Mouse (Mus musculus): ENCODE results near the gene Usp12. TPM values are rescaled to one million over a fixed set of nuclear protein-coding genes. Genes with fewer than 3 reads are reported as not detected.

The Usp12 gene
- polyA plus RNA-seq, 1 experiment from 2014 or later = 21.0 TPM

GRCm38 (mm10) chr5:146832435-146832768, 37.6 kb upstream of the Usp12 start:
- 55% methylated on average over 7 of the region's 7 CpGs for WGBS
- Histone ChIP-seq H3K36me3 (peaks cover 31% of the 10 kb centered on the region), H3K9ac (peak overlapping the region; percentile 56), H3K4me1 (peaks cover 19% of the 10 kb centered on the region), H3K4me2 (replicated peaks) (peak overlapping the region; percentile 71), H3K4me3 (peak overlapping the region; percentile 77), H3K9me3 (replicated peaks) (no peaks in the 10 kb centered on the region), H3K27me3 (no peaks in the 10 kb centered on the region), H3K27ac (peak overlapping the region; percentile 85)
- no peak for ATAC-seq (ENCODE audit: low FRiP score)

GRCm38 (mm10) chr5:146829528-146829927, 34.7 kb upstream of the Usp12 start:
- Histone ChIP-seq H3K27me3 (no peaks in the 10 kb centered on the region), H3K4me1 (peaks cover 16% of the 10 kb centered on the region), H3K9me3 (replicated peaks) (no peaks in the 10 kb centered on the region), H3K4me2 (replicated peaks) (no peak overlapping the region), H3K27ac (no peak overlapping the region), H3K4me3 (no peak overlapping the region), H3K36me3 (peaks cover 2% of the 10 kb centered on the region), H3K9ac (no peak overlapping the region)
- ATAC-seq (ENCODE audit: low FRiP score) = no peak
- 48% methylated on average over 8 of the region's 8 CpGs for WGBS

GRCm38 (mm10) chr5:146823005-146823404, 28.2 kb upstream of the Usp12 start:
- no peaks in the 10 kb centered on the region for H3K4me1 ChIP-seq

GRCm38 (mm10) chr5:146818906-146819623, 24.3 kb upstream of the Usp12 start:
- Histone ChIP-seq H3K4me3 (no peak overlapping the region), H3K4me1 (no peaks in the 10 kb centered on the region), H3K27me3 (no peaks in the 10 kb centered on the region), H3K27ac (no peak overlapping the region), H3K36me3 (no peaks in the 10 kb centered on the region), H3K9ac (no peak overlapping the region), H3K4me2 (replicated peaks) (no peak overlapping the region), H3K9me3 (replicated peaks) (no peaks in the 10 kb centered on the region)
- ATAC-seq (ENCODE audit: low FRiP score) = no peak
- WGBS = 83% methylated on average over 8 of the region's 8 CpGs

More at GRCm38 (mm10) chr5:146823005-146823404, 28.2 kb upstream of the Usp12 start:
- Histone ChIP-seq H3K9me3 (replicated peaks) (no peaks in the 10 kb centered on the region), H3K27me3 (no peaks in the 10 kb centered on the region), H3K4me3 (no peak overlapping the region), H3K27ac (no peak overlapping the region), H3K9ac (no peak overlapping the region), H3K36me3 (no peaks in the 10 kb centered on the region), H3K4me2 (replicated peaks) (no peak overlapping the region)
- no peak for ATAC-seq (ENCODE audit: low FRiP score)
- 82% methylated on average over 5 of the region's 5 CpGs for WGBS

GRCm38 (mm10) chr5:146817583-146817982, 22.8 kb upstream of the Usp12 start:
- Histone ChIP-seq H3K27ac (no peak overlapping the region), H3K36me3 (no peaks in the 10 kb centered on the region), H3K4me1 (no peaks in the 10 kb centered on the region), H3K9ac (no peak overlapping the region), H3K27me3 (no peaks in the 10 kb centered on the region), H3K4me2 (replicated peaks) (no peak overlapping the region), H3K4me3 (no peak overlapping the region), H3K9me3 (replicated peaks) (no peaks in the 10 kb centered on the region)
- WGBS = 82% methylated on average over 8 of the region's 8 CpGs
- ATAC-seq (ENCODE audit: low FRiP score) = no peak

GRCm38 (mm10) chr5:146815394-146815793, 20.6 kb upstream of the Usp12 start:
- ATAC-seq (ENCODE audit: low FRiP score) = no peak
- Histone ChIP-seq H3K4me2 (replicated peaks) (no peak overlapping the region), H3K4me3 (no peak overlapping the region), H3K27me3 (no peaks in the 10 kb centered on the region), H3K9me3 (replicated peaks) (no peaks in the 10 kb centered on the region; the same call in 1 of the 2 replicates), H3K27ac (no peak overlapping the region), H3K9ac (no peak overlapping the region), H3K4me1 (no peaks in the 10 kb centered on the region), H3K36me3 (no peaks in the 10 kb centered on the region)
- WGBS = 86% methylated on average over 4 of the region's 4 CpGs

GRCm38 (mm10) chr5:146813421-146813820, 18.6 kb upstream of the Usp12 start:
- Histone ChIP-seq H3K27me3 (no peaks in the 10 kb centered on the region), H3K9me3 (replicated peaks) (no peaks in the 10 kb centered on the region; the same call in 1 of the 2 replicates), H3K4me1 (no peaks in the 10 kb centered on the region), H3K4me2 (replicated peaks) (no peak overlapping the region), H3K27ac (no peak overlapping the region), H3K9ac (no peak overlapping the region), H3K4me3 (no peak overlapping the region), H3K36me3 (no peaks in the 10 kb centered on the region)
- no peak for ATAC-seq (ENCODE audit: low FRiP score)
- WGBS = 83% methylated on average over 4 of the region's 4 CpGs

- WGBS = 88% methylated on average over 5 of the region's 5 CpGs
- Histone ChIP-seq H3K9me3 (replicated peaks) (no peaks in the 10 kb centered on the region; the same call in 1 of the 2 replicates), H3K36me3 (no peaks in the 10 kb centered on the region), H3K4me1 (no peaks in the 10 kb centered on the region), H3K4me3 (no peak overlapping the region), H3K9ac (no peak overlapping the region), H3K4me2 (replicated peaks) (no peak overlapping the region), H3K27me3 (no peaks in the 10 kb centered on the region), H3K27ac (no peak overlapping the region)
- no peak for ATAC-seq (ENCODE audit: low FRiP score)
These were observed 18.1 kb upstream of the Usp12 start for GRCm38 (mm10) chr5:146812866-146813265.

- WGBS = 66% methylated on average over 5 of the region's 5 CpGs
- ATAC-seq (ENCODE audit: low FRiP score) = no peak
These were observed 15.1 kb upstream of the Usp12 start for GRCm38 (mm10) chr5:146809951-146810350.

GRCm38 (mm10) chr5:146806004-146806430, 11.2 kb upstream of the Usp12 start:
- 80% methylated on average over 8 of the region's 8 CpGs for WGBS

More at GRCm38 (mm10) chr5:146809951-146810350, 15.1 kb upstream of the Usp12 start:
- Histone ChIP-seq H3K27me3 (no peaks in the 10 kb centered on the region), H3K36me3 (no peaks in the 10 kb centered on the region), H3K4me2 (replicated peaks) (no peak overlapping the region), H3K4me3 (no peak overlapping the region), H3K27ac (no peak overlapping the region), H3K4me1 (no peaks in the 10 kb centered on the region), H3K9ac (no peak overlapping the region), H3K9me3 (replicated peaks) (no peaks in the 10 kb centered on the region; the same call in 1 of the 2 replicates)

GRCm38 (mm10) chr5:146798031-146798430, 3.2 kb upstream of the Usp12 start:
- no peak for ATAC-seq (ENCODE audit: low FRiP score)
- H3K9ac ChIP-seq = no peak overlapping the region
- H3K27me3 ChIP-seq = no peaks in the 10 kb centered on the region
- no peak overlapping the region for H3K4me2 ChIP-seq (replicated peaks)
- H3K4me1 ChIP-seq = peaks cover 8% of the 10 kb centered on the region
- H3K4me3 ChIP-seq = no peak overlapping the region
- no peaks in the 10 kb centered on the region for H3K36me3 ChIP-seq
- 41% methylated on average over 9 of the region's 9 CpGs for WGBS
- H3K27ac ChIP-seq = no peak overlapping the region
- no peaks in the 10 kb centered on the region; the same call in 1 of the 2 replicates for H3K9me3 ChIP-seq (replicated peaks)

More at GRCm38 (mm10) chr5:146806004-146806430, 11.2 kb upstream of the Usp12 start:
- Histone ChIP-seq H3K9ac (no peak overlapping the region), H3K27me3 (no peaks in the 10 kb centered on the region), H3K9me3 (replicated peaks) (no peaks in the 10 kb centered on the region; the same call in 1 of the 2 replicates), H3K36me3 (no peaks in the 10 kb centered on the region), H3K4me2 (replicated peaks) (no peak overlapping the region), H3K4me1 (no peaks in the 10 kb centered on the region), H3K27ac (no peak overlapping the region), H3K4me3 (no peak overlapping the region)
- ATAC-seq (ENCODE audit: low FRiP score) = no peak

- no peak overlapping the region for H3K27ac ChIP-seq
- H3K4me3 ChIP-seq = no peak overlapping the region
- H3K4me1 ChIP-seq = peaks cover 27% of the 10 kb centered on the region
- no peak for ATAC-seq (ENCODE audit: low FRiP score)
- no peak overlapping the region for H3K4me2 ChIP-seq (replicated peaks)
- 75% methylated on average over 13 of the region's 13 CpGs for WGBS
- H3K9me3 ChIP-seq (replicated peaks) = no peaks in the 10 kb centered on the region
- H3K9ac ChIP-seq = no peak overlapping the region
- no peaks in the 10 kb centered on the region for H3K27me3 ChIP-seq
- no peaks in the 10 kb centered on the region for H3K36me3 ChIP-seq
These were observed 922 bp upstream of the Usp12 start for GRCm38 (mm10) chr5:146795728-146796127.

Data from hindbrain, embryonic 12.5 days (tissue).